Mouse (Mus musculus) liver, postnatal 0 days (tissue): ENCODE results near the gene Rin2. TPM values are rescaled to one million over a fixed set of nuclear protein-coding genes. Genes with fewer than 3 reads are reported as not detected.

Experiments
- ATAC-seq: fragments of 200-750 bp; cut with Nextera tagmentation; 2 replicates; pipeline ENCODE4 v1.8.0; 2017; ENCODE audit warnings: mild to moderate bottlenecking, moderate library complexity
- DNase-seq: peaks from one replicate; pipeline ENCODE4 v3.0.0-alpha.2; 2016
- H3K27ac ChIP-seq: fragments of 300-500 bp; sonication (generic); 2 replicates; pipeline ENCODE4 v1.5.1; 2014; ENCODE audit warnings: antibody characterized with exemption, moderate library complexity, mild to moderate bottlenecking, low read depth
- H3K27me3 ChIP-seq: fragments of 300-500 bp; sonication (generic); 2 replicates; pipeline ENCODE4 v1.6.1; 2014; ENCODE audit warnings: low read length, control low read depth, mixed read lengths; ENCODE audit not compliant: insufficient read depth
- H3K36me3 ChIP-seq: fragments of 300-500 bp; sonication (generic); replicated peaks from 2 replicates; pipeline ENCODE4 v1.6.1; 2014; ENCODE audit warnings: mild to moderate bottlenecking, control low read depth, low read length, moderate library complexity, mixed read lengths; ENCODE audit not compliant: insufficient read depth
- H3K4me1 ChIP-seq: fragments of 300-500 bp; sonication (generic); 2 replicates; pipeline ENCODE4 v1.6.1; 2014; ENCODE audit warnings: antibody characterized with exemption, mild to moderate bottlenecking, control low read depth; ENCODE audit not compliant: insufficient read depth
- H3K4me2 ChIP-seq: fragments of 300-500 bp; sonication (generic); 2 replicates; pipeline ENCODE4 v1.6.1; 2014; ENCODE audit warnings: low read depth, mild to moderate bottlenecking, low read length, moderate library complexity, mixed read lengths
- H3K4me3 ChIP-seq: fragments of 300-500 bp; sonication (generic); 2 replicates; pipeline ENCODE4 v1.5.1; 2014; ENCODE audit warnings: low read depth, low read length
- H3K9ac ChIP-seq: fragments of 300-500 bp; sonication (generic); replicated peaks from 2 replicates; pipeline ENCODE4 v1.6.1; 2014; ENCODE audit warnings: mild to moderate bottlenecking, moderate library complexity
- H3K9me3 ChIP-seq: fragments of 300-500 bp; sonication (generic); 2 replicates; pipeline ENCODE4 v1.6.1; 2016; ENCODE audit warnings: mild to moderate bottlenecking, control low read depth, low read length, mixed read lengths
- CTCF ChIP-seq: sonication (generic); IDR thresholded peaks from 2 replicates; pipeline ENCODE4 v1.5.1; 2016; ENCODE audit warnings: antibody characterized with exemption, low read depth
- EP300 ChIP-seq: IDR thresholded peaks from 2 replicates; pipeline ENCODE4 v1.6.1; 2016; ENCODE audit warnings: antibody characterized with exemption, low read depth, mild to moderate bottlenecking
- WGBS: fragments of 180-500 bp; shearing (Covaris S2); extraction: QIAGEN DNeasy Blood & Tissue Kit; methylation state at CpG from one replicate; pipeline ENCODE4 v1.1.7; 2014; ENCODE audit not compliant: insufficient replicate concordance; 5-methylcytosine and 5-hydroxymethylcytosine counted together
- polyA plus RNA-seq: library from polyadenylated mRNA; unstranded; fragments of >200 nt; fragmentation: Nextera tagmentation; extraction: Ambion mirVana; gene quantifications from 2 replicates; pipeline ENCODE4 v1.2.1, GENCODE M21; 2015

The Rin2 gene
- polyA plus RNA-seq, 1 experiment from 2014 or later, result 5.0 TPM

GRCm38 (mm10) chr2:145843322-145843721 lies 168.3 kb downstream of the Rin2 start:
- H3K9ac ChIP-seq, result no peak overlapping the region
- DNase-seq, result no peak
- ATAC-seq, result no peak
- no peak overlapping the region for H3K4me3 ChIP-seq
- peaks cover 11% of the 10 kb centered on the region for H3K36me3 ChIP-seq
- H3K4me2 ChIP-seq, result no peak overlapping the region
- H3K27ac ChIP-seq, result no peak overlapping the region
- no peaks in the 10 kb centered on the region for H3K4me1 ChIP-seq
- H3K27me3 ChIP-seq, result no peaks in the 10 kb centered on the region
- 84% methylated on average over 6 of the region's 6 CpGs for WGBS
- H3K9me3 ChIP-seq, result no peaks in the 10 kb centered on the region
- TF ChIP-seq CTCF (no peak), EP300 (no peak)

- Histone ChIP-seq H3K4me1 (no peaks in the 10 kb centered on the region; the same call in 1 of the 2 replicates), H3K9ac (no peak overlapping the region), H3K9me3 (no peaks in the 10 kb centered on the region), H3K27me3 (no peaks in the 10 kb centered on the region), H3K4me3 (no peak overlapping the region), H3K36me3 (peaks cover 16% of the 10 kb centered on the region), H3K4me2 (no peak overlapping the region), H3K27ac (no peak overlapping the region)
- TF ChIP-seq CTCF (no peak), EP300 (no peak)
- no peak for ATAC-seq
- no peak for DNase-seq
- WGBS, result 73% methylated on average over 3 of the region's 3 CpGs
These were observed 171.6 kb downstream of the Rin2 start for GRCm38 (mm10) chr2:145846595-145846994.

DNA sequence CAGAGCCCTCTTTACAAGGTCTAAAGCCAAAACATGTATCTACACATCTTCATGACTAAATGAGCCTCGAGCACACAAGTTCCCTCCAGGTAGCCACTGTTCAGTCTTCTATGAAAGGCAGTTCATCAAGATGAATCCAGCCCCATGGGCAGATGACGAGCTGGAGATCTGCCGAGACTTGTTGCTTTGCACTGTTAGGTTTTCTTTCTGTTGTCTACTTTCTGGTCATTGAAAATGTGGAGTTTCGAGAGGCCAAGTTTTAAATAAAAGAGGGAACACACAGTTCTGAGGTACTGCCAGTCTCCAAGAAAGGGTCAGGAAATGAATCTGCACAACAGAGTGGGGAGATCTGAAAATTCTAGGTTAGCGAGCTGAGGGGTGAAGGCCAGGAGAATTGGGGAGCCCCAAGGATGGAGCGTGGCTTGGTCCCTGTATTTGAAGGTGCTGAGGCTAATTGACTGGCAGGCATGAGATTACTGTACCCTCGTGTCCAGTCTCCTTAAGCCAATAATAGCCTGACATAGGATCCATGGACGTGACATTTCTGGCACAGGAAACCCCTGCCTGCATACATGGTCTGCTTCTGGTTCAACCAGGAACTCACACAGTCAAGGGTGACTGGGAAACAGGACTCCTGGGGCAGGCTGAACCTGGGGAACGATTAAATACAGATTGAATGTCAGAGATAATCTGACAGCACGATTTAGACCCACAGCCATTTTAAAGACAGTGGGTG lies 174.3 kb downstream of the Rin2 start:
- Histone ChIP-seq H3K9me3 (no peaks in the 10 kb centered on the region), H3K27ac (no peak overlapping the region), H3K4me2 (no peak overlapping the region), H3K36me3 (peaks cover 21% of the 10 kb centered on the region), H3K4me1 (no peaks in the 10 kb centered on the region; the same call in 1 of the 2 replicates), H3K27me3 (no peaks in the 10 kb centered on the region), H3K9ac (no peak overlapping the region), H3K4me3 (no peak overlapping the region)
- TF ChIP-seq CTCF (no peak), EP300 (no peak)
- ATAC-seq (no peak), DNase-seq (no peak)
- WGBS, result 62% methylated on average over 10 of the region's 10 CpGs

- DNase-seq, result peak; percentile 50
- Histone ChIP-seq H3K27me3 (no peaks in the 10 kb centered on the region), H3K4me1 (no peaks in the 10 kb centered on the region; the same call in 1 of the 2 replicates), H3K4me2 (no peak overlapping the region), H3K9ac (no peak overlapping the region), H3K27ac (peak overlapping the region; percentile 87), H3K9me3 (no peaks in the 10 kb centered on the region), H3K4me3 (no peak overlapping the region), H3K36me3 (peaks cover 14% of the 10 kb centered on the region)
- peak; percentile 100 for ATAC-seq
- TF ChIP-seq CTCF, result no peak
- TF ChIP-seq EP300, result peak; percentile 49; the same call in 1 of the 2 replicates
- 62% methylated on average over 4 of the region's 4 CpGs for WGBS
These were observed 175.8 kb downstream of the Rin2 start for GRCm38 (mm10) chr2:145850779-145851178.

- H3K27ac ChIP-seq, result no peak overlapping the region
- WGBS, result 83% methylated on average over 9 of the region's 9 CpGs
- ATAC-seq, result no peak
- no peak for DNase-seq
- no peak overlapping the region for H3K4me2 ChIP-seq
- peaks cover 16% of the 10 kb centered on the region for H3K4me1 ChIP-seq
- H3K9ac ChIP-seq, result no peak overlapping the region
- TF ChIP-seq EP300 (no peak), CTCF (no peak)
- no peaks in the 10 kb centered on the region for H3K27me3 ChIP-seq
- no peaks in the 10 kb centered on the region for H3K9me3 ChIP-seq
- peaks cover 5% of the 10 kb centered on the region; the same call in 1 of the 2 replicates for H3K36me3 ChIP-seq
- H3K4me3 ChIP-seq, result no peak overlapping the region
These were observed 180.8 kb downstream of the Rin2 start for GRCm38 (mm10) chr2:145855831-145856230.

GRCm38 (mm10) chr2:145857864-145858263 lies 182.8 kb downstream of the Rin2 start:
- WGBS, result 71% methylated on average over 8 of the region's 8 CpGs
- no peak for DNase-seq

More at GRCm38 (mm10) chr2:145857864-145858263, 182.8 kb downstream of the Rin2 start:
- H3K9ac ChIP-seq, result no peak overlapping the region
- H3K4me2 ChIP-seq, result no peak overlapping the region
- H3K4me3 ChIP-seq, result no peak overlapping the region
- H3K36me3 ChIP-seq, result 0 out of 2 replicates have a peak, but pooled peaks cover 6% of the 10 kb centered on the region
- ATAC-seq, result no peak
- H3K9me3 ChIP-seq, result no peaks in the 10 kb centered on the region
- H3K27me3 ChIP-seq, result no peaks in the 10 kb centered on the region
- TF ChIP-seq CTCF (no peak), EP300 (no peak)
- H3K27ac ChIP-seq, result no peak overlapping the region
- peaks cover 25% of the 10 kb centered on the region for H3K4me1 ChIP-seq
